Mouse (Mus musculus) myocyte (in vitro differentiated cells): ENCODE measurements around the gene Tmod3. TPM values are rescaled to one million over a fixed set of nuclear protein-coding genes. Genes with fewer than 3 reads are reported as not detected.
"Not testable (repeated sequence)": the region's sequence is repeated elsewhere in the genome, so short reads cannot be mapped to it uniquely, and the experiment has no call there.

Experiments used
- H3K27me3 ChIP-seq: one replicate; pipeline ENCODE4 v1.6.1; 2011; ENCODE audit not compliant: control insufficient read depth, insufficient read depth, insufficient read length
- H3K36me3 ChIP-seq: one replicate; pipeline ENCODE4 v1.6.1; 2011; ENCODE audit not compliant: control insufficient read depth, insufficient read depth
- H3K4me2 ChIP-seq: one replicate; pipeline ENCODE4 v1.6.1; 2011; ENCODE audit warnings: low read depth, control low read depth
- H3K4me3 ChIP-seq: one replicate; pipeline ENCODE4 v1.5.1; 2011; ENCODE audit warnings: mild to moderate bottlenecking, control low read depth, moderate library complexity
- H3K79me2 ChIP-seq: one replicate; pipeline ENCODE4 v1.6.1; 2011; ENCODE audit not compliant: control insufficient read depth, insufficient read depth
- H3ac ChIP-seq: one replicate; pipeline ENCODE4 v1.6.1; 2011; ENCODE audit not compliant: control insufficient read depth, insufficient read length
- CEBPB ChIP-seq: IDR thresholded peaks from 2 replicates; pipeline ENCODE4 v1.6.1; 2011; ENCODE audit warnings: mild to moderate bottlenecking, moderate library complexity; ENCODE audit not compliant: poor library complexity, insufficient read depth, severe bottlenecking
- E2F4 ChIP-seq: IDR thresholded peaks from one replicate; pipeline ENCODE4 v1.6.1; 2011; ENCODE audit warnings: mild to moderate bottlenecking, control low read depth, moderate library complexity; ENCODE audit not compliant: insufficient read depth
- MAX ChIP-seq: IDR thresholded peaks from one replicate; pipeline ENCODE4 v1.6.1; 2011; ENCODE audit warnings: low read depth, mild to moderate bottlenecking, control low read depth
- MYOD1 ChIP-seq, 3 experiments: IDR thresholded peaks; one replicate each; pipeline ENCODE4 v1.6.1; 2011; ENCODE audit warnings: control low read depth in 2 of 3, low read depth in 2 of 3, mild to moderate bottlenecking in 2 of 3, moderate library complexity in 1 of 3; ENCODE audit not compliant: insufficient read length in 2 of 3, control insufficient read depth in 1 of 3
- MYOG ChIP-seq, 3 experiments: IDR thresholded peaks; one replicate each; pipeline ENCODE4 v1.6.1; 2011; ENCODE audit warnings: control low read depth in 2 of 3, low read depth in 2 of 3, mild to moderate bottlenecking in 2 of 3; ENCODE audit not compliant: insufficient read length in 2 of 3, control insufficient read depth in 1 of 3, insufficient read depth in 1 of 3
- POLR2A ChIP-seq: IDR thresholded peaks from one replicate; pipeline ENCODE4 v1.6.1; 2011; ENCODE audit warnings: low read depth, mild to moderate bottlenecking, control low read depth, moderate library complexity; ENCODE audit not compliant: insufficient read length
- POLR2AphosphoS2 ChIP-seq: IDR thresholded peaks from one replicate; pipeline ENCODE4 v1.6.1; 2011; ENCODE audit warnings: low read depth, control low read depth; ENCODE audit not compliant: insufficient read length
- REST ChIP-seq: IDR thresholded peaks from one replicate; pipeline ENCODE4 v1.6.1; 2011; ENCODE audit warnings: mild to moderate bottlenecking, control low read depth, moderate library complexity; ENCODE audit not compliant: insufficient read depth, insufficient read length
- SRF ChIP-seq: IDR thresholded peaks from one replicate; pipeline ENCODE4 v1.6.1; 2011; ENCODE audit warnings: low read depth; ENCODE audit not compliant: control insufficient read depth, insufficient read length
- TCF12 ChIP-seq: IDR thresholded peaks from one replicate; pipeline ENCODE4 v1.6.1; 2011; ENCODE audit warnings: mild to moderate bottlenecking, control low read depth; ENCODE audit not compliant: poor library complexity, insufficient read depth, severe bottlenecking
- TCF3 ChIP-seq: IDR thresholded peaks from one replicate; pipeline ENCODE4 v1.6.1; 2011; ENCODE audit warnings: low read depth, control low read depth; ENCODE audit not compliant: insufficient read length
- USF1 ChIP-seq: IDR thresholded peaks from one replicate; pipeline ENCODE4 v1.6.1; 2011; ENCODE audit warnings: low read depth, mild to moderate bottlenecking, control low read depth, moderate library complexity
- polyA plus RNA-seq: library from polyadenylated mRNA; unstranded; fragments of >200 nt; fragmentation: generic; extraction: Trizol; gene quantifications from one replicate; pipeline ENCODE4 v1.2.1, GENCODE M21; 2012; ENCODE audit warnings: missing spikeins

The Tmod3 gene
- polyA plus RNA-seq, 1 experiment = 12.9 TPM

GRCm38 (mm10) chr9:75549010-75549409 is 10.4 kb downstream of the Tmod3 start:
- no peak overlapping the region for H3K4me3 ChIP-seq
- no peaks in the 10 kb centered on the region for H3K36me3 ChIP-seq
- no peak overlapping the region for H3ac ChIP-seq
- H3K79me2 ChIP-seq = peaks cover 88% of the 10 kb centered on the region
- no peak overlapping the region for H3K4me2 ChIP-seq
- TF ChIP-seq USF1 (no peak), REST (no peak)
- H3K27me3 ChIP-seq = no peaks in the 10 kb centered on the region

- no peak overlapping the region for H3K4me2 ChIP-seq
- no peak overlapping the region for H3ac ChIP-seq
These were observed 12.4 kb downstream of the Tmod3 start for GRCm38 (mm10) chr9:75546885-75547553.

GRCm38 (mm10) chr9:75545514-75545913 is 13.9 kb downstream of the Tmod3 start:
- no peak overlapping the region for H3K4me2 ChIP-seq
- H3K79me2 ChIP-seq = peaks cover 57% of the 10 kb centered on the region
- TF ChIP-seq POLR2A (no peak), MYOG (IDR thresholded peaks at IDR 0.05; ENCODE audit: control insufficient read depth in 1 of 3, insufficient read depth in 1 of 3, insufficient read length in 2 of 3, low read depth in 2 of 3) (peak in 1 of 3 experiments; percentile 39)
- no peaks in the 10 kb centered on the region for H3K27me3 ChIP-seq
- no peaks in the 10 kb centered on the region for H3K36me3 ChIP-seq
- H3ac ChIP-seq = no peak overlapping the region
- no peak overlapping the region for H3K4me3 ChIP-seq

More at GRCm38 (mm10) chr9:75546885-75547553, 12.4 kb downstream of the Tmod3 start:
- Histone ChIP-seq H3K36me3 (no peaks in the 10 kb centered on the region), H3K79me2 (peaks cover 69% of the 10 kb centered on the region), H3K4me3 (no peak overlapping the region), H3K27me3 (no peaks in the 10 kb centered on the region)
- no peak for TF ChIP-seq REST
- TF ChIP-seq CEBPB = peak; percentile 85
- TF ChIP-seq SRF = no peak

- Histone ChIP-seq H3K36me3 (no peaks in the 10 kb centered on the region), H3K4me2 (peak overlapping the region; percentile 68), H3ac (no peak overlapping the region), H3K27me3 (no peaks in the 10 kb centered on the region), H3K79me2 (peaks cover 34% of the 10 kb centered on the region), H3K4me3 (no peak overlapping the region)
- no peak for TF ChIP-seq POLR2AphosphoS2
- TF ChIP-seq MYOD1 (IDR thresholded peaks at IDR 0.05; ENCODE audit: control insufficient read depth in 1 of 3, insufficient read length in 2 of 3, low read depth in 2 of 3) = no peak
These were observed 18.0 kb downstream of the Tmod3 start for GRCm38 (mm10) chr9:75541497-75541896.

- Histone ChIP-seq H3K79me2 (peaks cover 21% of the 10 kb centered on the region), H3K4me2 (no peak overlapping the region), H3K36me3 (no peaks in the 10 kb centered on the region), H3K27me3 (no peaks in the 10 kb centered on the region), H3K4me3 (no peak overlapping the region), H3ac (no peak overlapping the region)
- no peak for TF ChIP-seq POLR2AphosphoS2
These were observed 23.0 kb downstream of the Tmod3 start for GRCm38 (mm10) chr9:75536422-75536821.

- Histone ChIP-seq H3K27me3 (no peaks in the 10 kb centered on the region), H3K36me3 (peaks cover 6% of the 10 kb centered on the region), H3K4me2 (peak overlapping the region; percentile 41), H3K4me3 (no peak overlapping the region), H3K79me2 (peaks cover 14% of the 10 kb centered on the region), H3ac (no peak overlapping the region)
- TF ChIP-seq E2F4 (no peak), MAX (no peak), MYOG (IDR thresholded peaks at IDR 0.05; ENCODE audit: control insufficient read depth in 1 of 3, insufficient read depth in 1 of 3, insufficient read length in 2 of 3, low read depth in 2 of 3) (no peak), CEBPB (no peak), POLR2AphosphoS2 (no peak), SRF (no peak), USF1 (no peak), MYOD1 (IDR thresholded peaks at IDR 0.05; ENCODE audit: control insufficient read depth in 1 of 3, insufficient read length in 2 of 3, low read depth in 2 of 3) (no peak), TCF3 (no peak), POLR2A (no peak), TCF12 (no peak), REST (no peak)
These were observed 25.0 kb downstream of the Tmod3 start for GRCm38 (mm10) chr9:75534431-75534962.

GRCm38 (mm10) chr9:75532989-75533388 is 26.5 kb downstream of the Tmod3 start:
- H3K27me3 ChIP-seq, H3K4me2 ChIP-seq, H3K79me2 ChIP-seq, H3K4me3 ChIP-seq, H3K36me3 ChIP-seq, H3ac ChIP-seq: not testable (repeated sequence)
